In genomic region chr8:87708127-87708637, GRCm38 (mm10) we compare ENCODE assay signal across 8 mouse cellular contexts.
A peak's percentile ranks its signal among the peaks of the same experiment; 100 is the strongest.
DNase-seq lines count a peak whose midpoint lies in the region; ATAC-seq and TF ChIP-seq lines count a peak whose summit lies in the region.

No protein-coding gene starts in this region.

- H3K4me2 ChIP-seq in forebrain, postnatal 0 days (ENCODE audit: low read depth): peak overlapping the region; percentile 37

- ATAC-seq in forebrain, postnatal 0 days: no peak
- ATAC-seq in megakaryocyte progenitor cell, adult 5-6 weeks (replicated peaks; ENCODE audit: poor library complexity): peak; percentile 83

- 24% methylated on average over 11 of the region's 11 CpGs for WGBS in forebrain, postnatal 0 days

- H3K9ac ChIP-seq in forebrain, postnatal 0 days: peak overlapping the region; percentile 22

- no peaks in the 10 kb centered on the region for H3K9me3 ChIP-seq in forebrain, postnatal 0 days (ENCODE audit: low read length)

- 0 out of 2 replicates have a peak, but pooled peaks cover 4% of the 10 kb centered on the region for H3K4me1 ChIP-seq in forebrain, postnatal 0 days (ENCODE audit: insufficient read depth)

- no peak for TF ChIP-seq CTCF in forebrain, postnatal 0 days (IDR thresholded peaks at IDR 0.05; ENCODE audit: low read depth)

- no peaks in the 10 kb centered on the region for H3K36me3 ChIP-seq in forebrain, postnatal 0 days (ENCODE audit: insufficient read depth)

- no peaks in the 10 kb centered on the region for H3K27me3 ChIP-seq in forebrain, postnatal 0 days (ENCODE audit: insufficient read depth, low read length)

- DNase-seq in left cerebral cortex, postnatal 4 days: peak; percentile 75
- DNase-seq in left cerebral cortex, postnatal 25 days (ENCODE audit: low spot score in 2 of 2): no peak
- no peak for DNase-seq in forebrain, postnatal 0 days
- peak; percentile 35 for DNase-seq in thymus, postnatal 0 days (ENCODE audit: low spot score)
- no peak for DNase-seq in layer of hippocampus, postnatal 36 days
- no peak for DNase-seq in adrenal gland, postnatal 4 days (ENCODE audit: low spot score in 2 of 2)
- no peak for DNase-seq in layer of hippocampus, adult 9-10 months (ENCODE audit: low spot score)

- intact Hi-C loops in left cerebral cortex, postnatal 4 days (cut with DNase I): no loop called here
- intact Hi-C loops in left cerebral cortex, postnatal 25 days (cut with DNase I): no loop called here

- peak overlapping the region; percentile 14; the same call in 1 of the 2 replicates for H3K4me3 ChIP-seq in forebrain, postnatal 0 days (ENCODE audit: low read depth, low read length)

- no peak overlapping the region for H3K27ac ChIP-seq in forebrain, postnatal 0 days (ENCODE audit: low read depth, low read length)

Comparison
In these comparisons a context has a peak if more than half of its experiments do, and no peak if none do; other contexts are left out.
1. DNase-seq: peak in left cerebral cortex, postnatal 4 days (single experiment) and thymus, postnatal 0 days (single experiment); none in left cerebral cortex, postnatal 25 days (0 of 2), forebrain, postnatal 0 days (single experiment), layer of hippocampus, postnatal 36 days (0 of 2), adrenal gland, postnatal 4 days (0 of 2) and layer of hippocampus, adult 9-10 months (single experiment).